Mouse (Mus musculus) thymus, adult 2 months (tissue): ENCODE measurements around the gene Anapc2.

Experiments
- CTCF ChIP-seq: fragments of 200-500 bp; IDR thresholded peaks from 2 replicates; pipeline ENCODE4 v1.5.1; 2012; ENCODE audit warnings: mild to moderate bottlenecking, control low read depth, low read length, moderate library complexity, borderline replicate concordance; ENCODE audit not compliant: control insufficient read depth, poor library complexity, insufficient read depth; ENCODE audit errors: extremely low read depth
- POLR2A ChIP-seq: fragments of 200-500 bp; IDR thresholded peaks from 2 replicates; pipeline ENCODE4 v1.6.1; 2012; ENCODE audit warnings: mild to moderate bottlenecking, low read length, control low read depth, moderate library complexity; ENCODE audit not compliant: control insufficient read depth, poor library complexity, insufficient read depth; ENCODE audit errors: extremely low read depth

- TF ChIP-seq POLR2A (no peak), CTCF (no peak)
Measured at GRCm38 (mm10) chr2:25242101-25242506, 30.2 kb upstream of the Anapc2 start, which contains the start of the genes Rnf208 and Cysrt1.
